In genomic region chr9:116228443-116228842, GRCm38 (mm10) we compare ENCODE assay signal across 15 mouse cellular contexts. TPM values are rescaled to one million over a fixed set of nuclear protein-coding genes. Genes with fewer than 3 reads are reported as not detected.
DNase-seq lines count a peak whose midpoint lies in the region; ATAC-seq and TF ChIP-seq lines count a peak whose summit lies in the region.
"Had no signal": no experiment of that assay in that cellular context is flagged by ENCODE, and none has a peak within 500 bp of the region (broad histone marks: within the 10 kb centered on the region; RNA-seq: fewer than 3 reads in every experiment).

No protein-coding gene starts in this region.

- ATAC-seq in heart, embryonic 16.5 days (replicated peaks; ENCODE audit: extremely low read depth, insufficient read depth, low FRiP score), result peak; percentile 29; the same call in 1 of the 2 replicates
- ATAC-seq in liver, postnatal 0 days, result peak; percentile 38; the same call in 1 of the 2 replicates
- ATAC-seq: activated CD4-positive, CD25-positive, alpha-beta regulatory T cell, adult 4 months; forebrain, embryonic 16.5 days had no signal

- no peaks in the 10 kb centered on the region for H3K79me2 ChIP-seq in heart, adult 2 months (replicated peaks; ENCODE audit: control insufficient read depth, insufficient read depth, low read length)

- H3K27ac ChIP-seq in heart, embryonic 16.5 days (ENCODE audit: low read length), result no peak overlapping the region
- H3K27ac ChIP-seq in heart, adult 2 months, result no peak overlapping the region
- 0 out of 2 replicates have a peak overlapping the region, but pooled peaks have one; percentile 22 for H3K27ac ChIP-seq in liver, postnatal 0 days (ENCODE audit: low read depth)
- H3K27ac ChIP-seq: liver, embryonic 14.5 days; neural tube, embryonic 12.5 days had no signal

- H3K36me3 ChIP-seq in heart, embryonic 16.5 days (ENCODE audit: control insufficient read depth, insufficient read depth), result no peaks in the 10 kb centered on the region
- no peaks in the 10 kb centered on the region for H3K36me3 ChIP-seq in heart, adult 2 months (ENCODE audit: control insufficient read depth, insufficient read depth, low read length)
- no peaks in the 10 kb centered on the region for H3K36me3 ChIP-seq in liver, postnatal 0 days (replicated peaks; ENCODE audit: insufficient read depth, low read length)
- H3K36me3 ChIP-seq: neural tube, embryonic 12.5 days had no signal

- peak; percentile 36 for DNase-seq in adrenal gland, postnatal 14 days
- no peak for DNase-seq in adrenal gland, postnatal 25 days
- DNase-seq in heart, adult 2 months, result no peak
- DNase-seq in liver, postnatal 0 days, result no peak
- no peak for DNase-seq in liver
- DNase-seq in cerebellum, adult 9-11 months, result no peak
- DNase-seq: cerebellum, adult 8-10 months; right cerebral cortex, postnatal 25 days; thymus, postnatal 36 days had no signal

- intact Hi-C loops in heart, adult 2 months (cut with DNase I), result loop anchor here (2.0 to 5.0 kb wide), 2 partner anchors 24 to 99 kb away; no protein-coding TSS in a partner anchor

- peaks cover 19% of the 10 kb centered on the region for H3K4me1 ChIP-seq in heart, embryonic 16.5 days (ENCODE audit: control insufficient read depth, insufficient read depth, low read length)
- H3K4me1 ChIP-seq in heart, adult 2 months (ENCODE audit: control insufficient read depth, insufficient read depth, low read length), result peaks cover 8% of the 10 kb centered on the region
- peaks cover 3% of the 10 kb centered on the region; the same call in 1 of the 2 replicates for H3K4me1 ChIP-seq in liver, postnatal 0 days (ENCODE audit: insufficient read depth)

- H3K9me3 ChIP-seq in heart, embryonic 16.5 days (replicated peaks; ENCODE audit: control insufficient read depth, low read length), result no peaks in the 10 kb centered on the region
- no peaks in the 10 kb centered on the region for H3K9me3 ChIP-seq in liver, postnatal 0 days (ENCODE audit: low read length)
- H3K9me3 ChIP-seq: neural tube, embryonic 12.5 days had no signal

- TF ChIP-seq POLR2A in heart, adult 2 months (IDR thresholded peaks at IDR 0.05; ENCODE audit: insufficient read depth, low read depth, low read length), result no peak

- 18% methylated on average over 9 of the region's 9 CpGs for WGBS in heart, embryonic 16.5 days
- 25% methylated on average over 9 of the region's 9 CpGs for WGBS in heart, adult 2 months
- 37% methylated on average over 9 of the region's 9 CpGs for WGBS in liver, postnatal 0 days (ENCODE audit: insufficient replicate concordance)

- H3K4me3 ChIP-seq in heart, embryonic 16.5 days (ENCODE audit: low read length), result no peak overlapping the region
- H3K4me3 ChIP-seq in heart, adult 2 months, result no peak overlapping the region
- H3K4me3 ChIP-seq in liver, postnatal 0 days (ENCODE audit: low read depth, low read length), result no peak overlapping the region
- H3K4me3 ChIP-seq: erythroblast, embryonic 14.5 days; neural tube, embryonic 12.5 days had no signal

- H3K27me3 ChIP-seq in heart, embryonic 16.5 days (ENCODE audit: control insufficient read depth, insufficient read depth, low read length), result no peaks in the 10 kb centered on the region
- no peaks in the 10 kb centered on the region for H3K27me3 ChIP-seq in heart, adult 2 months (ENCODE audit: control insufficient read depth, insufficient read depth, low read length)
- peaks cover 4% of the 10 kb centered on the region; the same call in 1 of the 2 replicates for H3K27me3 ChIP-seq in liver, postnatal 0 days (ENCODE audit: insufficient read depth, low read length)
- H3K27me3 ChIP-seq: neural tube, embryonic 12.5 days had no signal

- no peak overlapping the region; the same call in 1 of the 2 replicates for H3K4me2 ChIP-seq in heart, embryonic 16.5 days (ENCODE audit: low read depth, low read length)
- no peak overlapping the region for H3K4me2 ChIP-seq in liver, postnatal 0 days (ENCODE audit: low read depth, low read length)
- H3K4me2 ChIP-seq: neural tube, embryonic 12.5 days had no signal

- no peak for TF ChIP-seq EP300 in heart, adult 2 months (IDR thresholded peaks at IDR 0.05; ENCODE audit: insufficient read depth, low read depth, low read length)
- TF ChIP-seq EP300 in liver, postnatal 0 days (IDR thresholded peaks at IDR 0.05; ENCODE audit: low read depth), result no peak

- H3K9ac ChIP-seq in heart, embryonic 16.5 days (ENCODE audit: low read length), result no peak overlapping the region
- no peak overlapping the region for H3K9ac ChIP-seq in heart, adult 2 months (ENCODE audit: low read depth, low read length)
- H3K9ac ChIP-seq in liver, postnatal 0 days (replicated peaks), result no peak overlapping the region
- H3K9ac ChIP-seq: liver, embryonic 14.5 days; neural tube, embryonic 12.5 days had no signal

- no peak for TF ChIP-seq CTCF in heart, adult 2 months (IDR thresholded peaks at IDR 0.05)
- TF ChIP-seq CTCF in liver, postnatal 0 days (IDR thresholded peaks at IDR 0.05; ENCODE audit: low read depth), result no peak

RNA-seq across cellular contexts. Expression of gene Tgfbr2, which starts 53.3 kb away (rescaled TPM):
- 62.4 and 84.4 TPM in 2 replicates for total RNA-seq in adrenal gland, postnatal 14 days (2021)
- 61.2 and 69.9 TPM in 2 replicates for total RNA-seq in adrenal gland, postnatal 25 days (2021)
- polyA plus RNA-seq in heart, embryonic 16.5 days (2015; fragmentation: Nextera tagmentation; extraction: Ambion mirVana), result 23.7 and 24.9 TPM in 2 replicates
- 10 to 100 TPM; 32.5 to 36.3 TPM for total RNA-seq in heart, adult 2 months (2021)
- polyA plus RNA-seq in heart, adult 2 months (2012; rRNA removed), result 23.8 and 32.7 TPM in 2 replicates
- 5.2 and 5.6 TPM in 2 replicates for polyA plus RNA-seq in liver, postnatal 0 days (2015; fragmentation: Nextera tagmentation; extraction: Ambion mirVana)
